Mouse (Mus musculus) forebrain, embryonic 12.5 days (tissue): ENCODE results near the gene Hspe1. TPM values are rescaled to one million over a fixed set of nuclear protein-coding genes. Genes with fewer than 3 reads are reported as not detected.

Experiments
- ATAC-seq: fragments of 200-750 bp; cut with Nextera tagmentation; 2 replicates; pipeline ENCODE4 v1.8.0; 2017; ENCODE audit warnings: moderate TSS enrichment; ENCODE audit not compliant: low FRiP score
- H3K27ac ChIP-seq: fragments of 300-500 bp; sonication (generic); 2 replicates; pipeline ENCODE4 v1.5.1; 2016; ENCODE audit warnings: mild to moderate bottlenecking
- H3K27me3 ChIP-seq: fragments of 300-500 bp; sonication (generic); 2 replicates; pipeline ENCODE4 v1.6.1; 2016; ENCODE audit warnings: mild to moderate bottlenecking
- H3K36me3 ChIP-seq: fragments of 300-500 bp; sonication (generic); replicated peaks from 2 replicates; pipeline ENCODE4 v1.6.1; 2016; ENCODE audit warnings: mild to moderate bottlenecking
- H3K4me1 ChIP-seq: fragments of 300-500 bp; sonication (generic); 2 replicates; pipeline ENCODE4 v1.6.1; 2016
- H3K4me2 ChIP-seq: fragments of 300-500 bp; sonication (generic); 2 replicates; pipeline ENCODE4 v1.6.1; 2016; ENCODE audit warnings: mild to moderate bottlenecking, moderate library complexity
- H3K4me3 ChIP-seq: fragments of 300-500 bp; sonication (generic); replicated peaks from 2 replicates; pipeline ENCODE4 v1.5.1; 2016; ENCODE audit warnings: mild to moderate bottlenecking
- H3K9ac ChIP-seq: fragments of 300-500 bp; sonication (generic); 2 replicates; pipeline ENCODE4 v1.6.1; 2016; ENCODE audit warnings: mild to moderate bottlenecking
- H3K9me3 ChIP-seq: fragments of 300-500 bp; sonication (generic); 2 replicates; pipeline ENCODE4 v1.6.1; 2016
- WGBS: fragments of 180-500 bp; shearing (Covaris S2); methylation state at CpG from one replicate; pipeline ENCODE4 v1.1.7; 2016; 5-methylcytosine and 5-hydroxymethylcytosine counted together
- polyA plus RNA-seq: library from polyadenylated mRNA; unstranded; fragments of >200 nt; fragmentation: Nextera tagmentation; extraction: Ambion mirVana; gene quantifications from 2 replicates; pipeline ENCODE4 v1.2.1, GENCODE M21; 2016

The Hspe1 gene
- polyA plus RNA-seq = 423 and 430 TPM in 2 replicates

DNA sequence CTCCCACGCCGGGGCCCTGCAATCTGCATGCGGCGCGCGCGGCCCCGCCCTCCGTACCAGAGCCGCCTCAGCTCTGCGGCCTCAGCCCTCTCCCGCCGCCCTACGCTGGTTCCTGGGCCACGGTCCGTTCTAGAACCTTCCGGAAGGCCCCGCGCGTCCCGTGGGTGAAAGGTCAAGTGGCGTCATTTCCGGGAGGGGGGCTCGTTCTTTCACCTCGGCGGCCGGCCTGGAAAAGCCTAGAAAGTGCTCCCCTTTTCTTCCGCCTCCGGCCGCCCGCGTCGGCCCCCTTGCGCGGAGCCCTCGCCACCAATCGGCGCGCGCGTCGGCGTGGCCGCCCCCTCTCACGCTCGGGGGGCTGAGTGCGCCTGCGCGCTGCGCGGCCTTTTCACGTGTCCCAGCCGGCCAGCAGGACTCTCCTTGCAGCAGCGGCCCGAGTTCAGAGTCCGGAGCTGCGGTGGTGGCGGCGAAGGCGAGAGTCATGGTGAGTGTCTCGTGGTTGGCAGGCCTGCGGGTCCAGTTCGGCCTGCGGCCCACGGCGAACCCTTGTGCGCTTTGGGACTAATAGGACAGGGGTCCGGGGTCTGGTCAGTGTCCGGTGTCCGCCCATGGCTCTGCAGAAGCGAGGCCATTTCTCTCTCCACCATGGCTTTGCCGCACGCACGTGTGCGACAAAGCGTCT lies at the start of gene Hspe1, which contains the start of gene Hspd1:
Gene Hspe1, plus strand, starts transcription at position 201 of the 679 bp plus-strand sequence.
Gene Hspd1, minus strand, starts transcription at position 312 of the 679 bp plus-strand sequence.
- H3K36me3 ChIP-seq = peaks cover 34% of the 10 kb centered on the region

DNA sequence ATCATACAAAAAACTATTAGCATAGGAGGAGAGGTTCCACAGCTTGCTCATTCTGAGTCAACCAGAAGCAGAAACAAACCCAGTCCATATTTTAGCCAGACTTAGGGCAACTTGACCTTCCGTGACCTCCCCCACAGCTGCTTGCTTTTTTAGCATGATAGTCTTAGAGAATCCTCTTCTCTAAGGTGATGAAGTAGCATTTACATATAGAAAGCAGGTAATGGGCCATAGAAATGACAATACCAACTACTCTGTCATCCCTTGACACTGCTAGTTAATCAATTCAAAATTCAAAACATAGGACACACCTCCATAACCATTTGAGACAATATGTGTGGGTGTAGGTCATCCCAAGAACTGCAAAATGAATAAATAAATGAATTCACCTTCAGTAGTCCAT lies 48.0 kb upstream of the Hspe1 start:
- 92% methylated on average over 1 of the region's 1 CpGs for WGBS
- no peak for ATAC-seq
- H3K27me3 ChIP-seq = no peaks in the 10 kb centered on the region
- peaks cover 5% of the 10 kb centered on the region; the same call in 1 of the 2 replicates for H3K9me3 ChIP-seq
- H3K36me3 ChIP-seq = no peaks in the 10 kb centered on the region
- no peak overlapping the region for H3K27ac ChIP-seq
- H3K4me2 ChIP-seq = no peak overlapping the region
- H3K4me1 ChIP-seq = no peaks in the 10 kb centered on the region
- no peak overlapping the region for H3K4me3 ChIP-seq
- no peak overlapping the region for H3K9ac ChIP-seq

More for the DNA sequence above, at the start of gene Hspe1, which contains the start of gene Hspd1:
- ATAC-seq = peak; percentile 95
- WGBS = under 1% methylated on average over 73 of the region's 76 CpGs
- H3K4me3 ChIP-seq = peak within 1 kb of the TSS; percentile 89
- no peaks in the 10 kb centered on the region for H3K27me3 ChIP-seq
- peaks cover 49% of the 10 kb centered on the region for H3K4me1 ChIP-seq
- H3K4me2 ChIP-seq = peak within 1 kb of the TSS; percentile 86
- no peaks in the 10 kb centered on the region for H3K9me3 ChIP-seq
- peak within 1 kb of the TSS; percentile 96 for H3K27ac ChIP-seq
- H3K9ac ChIP-seq = peak within 1 kb of the TSS; percentile 93

DNA sequence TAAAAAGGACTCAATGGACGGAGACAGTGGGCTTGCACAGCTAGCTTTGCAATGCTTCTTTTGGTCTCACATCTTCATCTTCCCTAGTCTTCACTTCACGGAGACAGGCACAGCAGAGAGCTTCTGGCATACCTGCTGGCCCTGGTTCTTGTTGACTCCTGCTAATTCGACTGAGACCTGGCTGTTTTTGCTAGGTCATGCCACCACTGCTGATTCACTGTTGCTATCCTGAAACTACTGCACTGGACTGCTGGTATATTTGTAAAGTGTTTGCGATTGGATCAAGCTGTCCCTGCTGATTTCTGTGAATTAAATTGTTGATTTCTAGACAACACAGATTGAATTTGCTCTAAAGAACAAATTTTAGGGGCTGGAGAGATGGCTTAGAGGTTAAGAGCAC lies 46.2 kb upstream of the Hspe1 start:
- H3K27ac ChIP-seq = no peak overlapping the region
- H3K4me3 ChIP-seq = no peak overlapping the region
- H3K4me1 ChIP-seq = no peaks in the 10 kb centered on the region
- no peak overlapping the region for H3K4me2 ChIP-seq
- WGBS = 90% methylated on average over 4 of the region's 4 CpGs
- peaks cover 5% of the 10 kb centered on the region; the same call in 1 of the 2 replicates for H3K9me3 ChIP-seq
- no peaks in the 10 kb centered on the region for H3K27me3 ChIP-seq
- H3K36me3 ChIP-seq = no peaks in the 10 kb centered on the region
- no peak overlapping the region for H3K9ac ChIP-seq
- ATAC-seq = no peak

DNA sequence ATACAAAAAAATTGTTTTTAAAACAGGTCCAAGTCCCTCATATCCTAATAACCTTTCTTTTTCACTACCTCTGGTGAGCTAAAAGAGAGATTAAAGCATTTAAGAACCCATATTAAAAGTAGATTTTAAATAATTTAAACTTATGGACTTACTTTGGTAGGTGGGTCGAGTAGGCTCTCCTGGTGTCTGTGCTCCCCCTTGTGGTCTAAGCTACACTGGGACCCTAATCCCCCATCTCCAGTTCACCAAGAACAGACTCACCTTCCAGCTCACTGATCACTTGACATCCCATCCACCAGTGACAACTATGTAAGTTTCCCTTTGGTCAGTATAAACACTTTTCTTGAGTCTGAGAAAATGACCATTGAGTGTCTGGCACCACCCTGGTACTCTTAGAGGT lies 45.7 kb upstream of the Hspe1 start:
- H3K36me3 ChIP-seq = no peaks in the 10 kb centered on the region

DNA sequence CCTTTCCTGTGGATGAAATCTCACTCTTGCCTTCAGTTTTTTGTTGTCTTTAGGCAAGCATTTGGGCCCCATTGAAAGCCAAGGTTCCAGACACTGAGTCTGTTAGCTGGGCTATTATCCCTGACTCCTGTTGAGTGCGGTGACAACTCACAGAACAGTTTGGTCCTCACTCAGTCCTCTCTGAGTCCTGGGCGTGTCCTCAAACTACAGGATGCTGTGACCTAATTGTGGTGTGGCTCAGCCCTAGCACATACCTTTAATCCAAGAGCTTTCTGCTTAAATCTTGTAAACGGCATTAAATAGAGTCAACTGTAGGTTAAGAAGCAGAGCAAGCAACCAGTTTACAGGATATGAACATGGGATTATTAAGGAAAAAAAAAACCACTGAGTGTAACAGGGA lies 44.8 kb upstream of the Hspe1 start:
- no peak for ATAC-seq
- Histone ChIP-seq H3K4me3 (no peak overlapping the region), H3K9ac (no peak overlapping the region), H3K27ac (no peak overlapping the region), H3K36me3 (no peaks in the 10 kb centered on the region), H3K4me2 (no peak overlapping the region), H3K9me3 (peaks cover 5% of the 10 kb centered on the region; the same call in 1 of the 2 replicates), H3K27me3 (no peaks in the 10 kb centered on the region), H3K4me1 (no peaks in the 10 kb centered on the region)
- WGBS = 88% methylated on average over 3 of the region's 3 CpGs

More for the DNA sequence above, 45.7 kb upstream of the Hspe1 start:
- H3K9ac ChIP-seq = no peak overlapping the region
- H3K4me2 ChIP-seq = no peak overlapping the region
- H3K4me1 ChIP-seq = no peaks in the 10 kb centered on the region
- 78% methylated on average over 1 of the region's 1 CpGs for WGBS
- no peaks in the 10 kb centered on the region for H3K27me3 ChIP-seq
- peaks cover 5% of the 10 kb centered on the region; the same call in 1 of the 2 replicates for H3K9me3 ChIP-seq
- no peak overlapping the region for H3K4me3 ChIP-seq
- no peak overlapping the region for H3K27ac ChIP-seq
- ATAC-seq = no peak

DNA sequence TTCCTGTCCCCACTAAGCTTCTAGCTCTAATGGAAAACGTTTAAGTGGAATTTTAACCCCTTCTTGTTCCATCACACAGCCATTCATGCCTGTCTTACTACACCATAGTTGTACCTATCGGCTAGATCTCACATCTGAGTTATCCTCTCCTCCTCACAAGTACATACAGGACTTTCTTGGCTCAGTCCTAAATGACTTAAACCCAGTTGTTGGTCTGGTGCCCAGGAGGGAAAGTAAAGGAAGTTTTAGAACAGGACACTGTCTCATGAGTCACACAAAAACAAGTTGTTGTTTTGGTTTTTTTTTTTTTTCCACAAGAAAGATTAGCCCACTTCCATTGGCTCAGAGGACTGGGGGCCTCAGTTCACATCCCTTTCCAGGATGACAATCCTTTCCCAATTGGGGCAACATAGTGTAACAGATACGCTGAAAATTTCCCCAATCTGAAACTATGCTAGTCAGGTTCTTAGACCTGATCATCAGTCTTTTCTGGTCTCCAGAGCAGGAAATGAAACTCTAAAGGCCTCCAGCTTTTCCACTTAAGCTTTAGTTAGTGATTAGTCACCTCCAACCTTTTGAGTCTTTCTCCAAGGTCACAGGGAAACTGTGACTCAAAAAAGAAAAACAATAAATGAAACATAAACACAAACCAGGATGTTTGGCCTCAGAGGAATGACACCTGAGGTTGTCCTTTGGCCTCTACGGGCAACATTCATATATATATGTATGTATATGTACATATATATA lies 38.9 kb upstream of the Hspe1 start:
- H3K4me2 ChIP-seq = no peak overlapping the region
- no peaks in the 10 kb centered on the region for H3K9me3 ChIP-seq
- no peak overlapping the region for H3K4me3 ChIP-seq
- no peak overlapping the region for H3K9ac ChIP-seq
- H3K27me3 ChIP-seq = peaks cover 5% of the 10 kb centered on the region; the same call in 1 of the 2 replicates
- no peak for ATAC-seq
- WGBS = 70% methylated on average over 4 of the region's 4 CpGs
- H3K27ac ChIP-seq = no peak overlapping the region
- no peaks in the 10 kb centered on the region for H3K36me3 ChIP-seq
- peaks cover 9% of the 10 kb centered on the region for H3K4me1 ChIP-seq

DNA sequence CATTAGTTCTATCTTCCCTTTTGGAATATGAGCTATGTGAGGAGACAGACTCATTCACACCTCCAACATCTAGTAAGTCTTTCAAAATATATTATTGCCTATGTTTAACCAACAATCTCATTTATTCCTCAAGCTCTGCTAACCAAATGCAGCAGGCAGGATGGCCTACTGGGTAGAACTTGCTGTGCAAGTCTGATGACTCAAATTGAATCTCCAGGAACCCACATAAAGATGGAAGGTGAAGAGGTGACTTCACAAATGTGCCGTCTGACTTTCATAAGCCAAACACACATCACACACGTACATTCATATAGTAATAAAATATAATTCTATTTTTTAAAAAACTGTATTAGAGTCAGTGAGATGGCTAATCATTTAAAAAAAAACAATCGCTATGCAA lies 36.3 kb upstream of the Hspe1 start:
- Histone ChIP-seq H3K4me2 (peak overlapping the region; percentile 82), H3K9ac (no peak overlapping the region)

DNA sequence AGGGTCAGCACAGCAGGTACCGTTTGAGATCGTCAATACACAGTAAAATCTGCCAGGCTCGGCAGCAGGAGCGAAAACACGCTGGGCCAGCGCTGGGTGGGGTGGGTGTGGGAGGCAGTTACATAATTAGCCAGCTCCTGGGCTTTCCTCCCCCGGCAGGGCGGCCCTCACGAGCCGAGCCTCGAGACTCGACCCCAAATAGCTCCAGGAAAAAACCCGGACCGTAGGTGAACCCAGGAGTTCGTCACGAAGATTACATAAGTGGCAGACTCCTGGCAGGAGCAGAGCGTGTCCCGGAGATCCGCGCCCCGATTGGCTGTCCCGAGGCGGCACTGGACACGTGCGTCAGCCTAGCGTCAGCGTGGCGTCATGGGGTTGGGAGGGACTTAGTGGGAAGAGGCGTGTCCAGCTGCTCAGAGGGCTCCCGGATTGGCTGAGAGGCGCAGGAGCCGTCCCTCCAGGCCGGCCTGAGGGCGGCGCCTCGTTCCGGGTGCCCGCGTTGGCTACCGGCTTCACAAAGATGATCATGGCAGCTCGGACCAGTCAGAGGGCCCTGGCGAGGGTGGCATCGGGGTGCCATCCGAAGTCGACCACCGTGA lies 35.5 kb upstream of the Hspe1 start, which contains the start of gene Coq10b:
Gene Coq10b, plus strand, starts transcription at position 416 of the 599 bp plus-strand sequence.
- peak; percentile 100 for ATAC-seq
- Histone ChIP-seq H3K4me1 (peaks cover 11% of the 10 kb centered on the region), H3K9ac (peak within 1 kb of the TSS; percentile 74), H3K27me3 (peaks cover 5% of the 10 kb centered on the region; the same call in 1 of the 2 replicates), H3K4me2 (peak within 1 kb of the TSS; percentile 82), H3K36me3 (peaks cover 6% of the 10 kb centered on the region; the same call in 1 of the 2 replicates), H3K9me3 (no peaks in the 10 kb centered on the region), H3K27ac (peak within 1 kb of the TSS; percentile 78), H3K4me3 (peak within 1 kb of the TSS; percentile 92)
- WGBS = under 1% methylated on average over 46 of the region's 46 CpGs

More for the DNA sequence above, 36.3 kb upstream of the Hspe1 start:
- H3K4me3 ChIP-seq = no peak overlapping the region
- peaks cover 11% of the 10 kb centered on the region for H3K4me1 ChIP-seq
- H3K36me3 ChIP-seq = peaks cover 4% of the 10 kb centered on the region; the same call in 1 of the 2 replicates
- WGBS = 81% methylated on average over 3 of the region's 3 CpGs
- no peak for ATAC-seq
- no peak overlapping the region for H3K27ac ChIP-seq
- peaks cover 5% of the 10 kb centered on the region; the same call in 1 of the 2 replicates for H3K27me3 ChIP-seq
- no peaks in the 10 kb centered on the region for H3K9me3 ChIP-seq

DNA sequence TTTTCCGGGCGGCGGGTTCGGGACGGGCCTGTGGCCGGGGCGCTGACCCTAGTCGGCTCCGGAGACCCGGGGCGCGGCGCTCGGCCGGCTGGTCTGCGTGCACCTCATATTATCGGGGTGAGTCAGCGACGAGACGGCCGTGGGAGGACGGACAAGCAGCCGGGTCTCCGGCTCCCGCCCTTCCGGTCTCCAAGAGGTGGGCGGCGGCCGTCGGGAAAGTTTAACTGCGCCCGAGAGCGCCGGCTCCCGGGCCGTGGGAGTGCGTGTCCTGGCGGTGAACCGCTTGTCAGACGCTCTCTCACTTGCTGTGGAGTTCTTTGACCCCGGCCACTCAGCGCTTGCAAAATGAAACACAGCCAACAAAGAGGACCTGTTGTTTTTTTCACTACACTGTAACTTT lies 34.9 kb upstream of the Hspe1 start:
- H3K36me3 ChIP-seq = peaks cover 6% of the 10 kb centered on the region; the same call in 1 of the 2 replicates
- H3K4me2 ChIP-seq = peak overlapping the region; percentile 70
- peaks cover 5% of the 10 kb centered on the region; the same call in 1 of the 2 replicates for H3K27me3 ChIP-seq
- H3K4me1 ChIP-seq = peaks cover 11% of the 10 kb centered on the region
- peak overlapping the region; percentile 78; the same call in 1 of the 2 replicates for H3K27ac ChIP-seq
- H3K9ac ChIP-seq = peak overlapping the region; percentile 74
- no peak for ATAC-seq
- WGBS = 0% methylated on average over 41 of the region's 42 CpGs
- no peaks in the 10 kb centered on the region for H3K9me3 ChIP-seq
- H3K4me3 ChIP-seq = peak overlapping the region; percentile 92

DNA sequence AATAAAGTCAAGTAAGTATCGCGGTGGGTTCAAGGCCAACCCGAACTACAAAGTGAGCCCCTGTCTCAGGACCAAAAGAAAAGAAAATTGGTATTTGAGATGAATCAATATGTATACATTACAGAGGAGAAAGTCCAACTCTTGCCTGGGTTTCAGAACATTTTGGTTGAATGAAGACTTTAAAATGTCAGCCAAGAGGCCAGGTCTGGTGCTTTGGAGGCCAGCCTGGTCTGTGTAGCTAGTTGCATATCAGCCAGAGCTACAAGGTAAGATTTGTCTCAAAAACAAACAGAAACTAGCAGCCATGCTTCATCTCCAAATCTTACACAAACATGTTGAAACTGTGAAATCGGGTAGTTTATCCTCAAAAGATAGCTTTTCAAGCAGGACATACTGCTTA lies 34.3 kb upstream of the Hspe1 start:
- Histone ChIP-seq H3K4me1 (peaks cover 11% of the 10 kb centered on the region), H3K4me3 (peak overlapping the region; percentile 92), H3K36me3 (peaks cover 6% of the 10 kb centered on the region; the same call in 1 of the 2 replicates), H3K9me3 (no peaks in the 10 kb centered on the region), H3K27me3 (peaks cover 5% of the 10 kb centered on the region; the same call in 1 of the 2 replicates), H3K4me2 (peak overlapping the region; percentile 70), H3K27ac (no peak overlapping the region), H3K9ac (no peak overlapping the region; the same call in 1 of the 2 replicates)
- WGBS = 80% methylated on average over 4 of the region's 4 CpGs
- no peak for ATAC-seq

DNA sequence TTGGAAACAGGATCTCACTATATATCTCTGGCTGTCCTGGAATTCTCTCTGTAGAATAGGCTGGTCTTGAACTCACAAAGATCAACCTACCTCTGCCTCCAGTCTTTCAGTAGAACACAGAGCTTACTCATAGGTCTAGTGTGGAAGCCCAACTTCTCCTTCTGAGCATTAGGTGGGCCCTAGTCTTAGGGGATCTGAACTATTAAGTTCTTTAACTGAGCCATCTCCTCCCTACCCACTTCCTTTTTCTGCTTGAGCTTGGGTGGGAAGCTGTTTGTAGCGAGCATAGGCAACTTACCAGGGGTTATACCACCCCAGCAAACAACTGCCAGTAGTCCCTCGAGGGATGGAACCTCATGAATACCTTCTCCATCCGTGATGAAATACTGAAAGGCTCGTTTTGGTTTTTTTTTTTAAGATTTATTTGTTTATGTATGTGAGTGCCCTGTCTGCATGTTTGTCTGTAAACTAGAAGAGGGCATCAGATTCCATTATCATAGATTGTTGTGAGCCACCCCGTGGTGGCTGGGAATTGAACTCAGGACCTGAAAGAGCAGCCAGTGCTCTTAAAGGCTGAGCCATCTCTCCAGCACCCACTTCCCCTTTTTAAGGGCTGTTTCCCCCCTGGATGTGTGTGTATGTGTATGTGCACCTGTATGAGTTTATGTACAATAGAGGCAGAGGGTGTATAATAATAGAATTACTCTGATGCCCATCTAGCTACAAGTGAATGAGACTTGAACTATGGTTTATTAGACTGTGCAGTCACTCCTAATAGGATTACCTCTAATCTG lies 32.4 kb upstream of the Hspe1 start:
- peaks cover 6% of the 10 kb centered on the region; the same call in 1 of the 2 replicates for H3K36me3 ChIP-seq
- ATAC-seq = no peak

More for the DNA sequence above, 32.4 kb upstream of the Hspe1 start:
- Histone ChIP-seq H3K4me1 (peaks cover 14% of the 10 kb centered on the region), H3K27me3 (no peaks in the 10 kb centered on the region), H3K9ac (no peak overlapping the region), H3K4me3 (no peak overlapping the region), H3K27ac (no peak overlapping the region), H3K9me3 (no peaks in the 10 kb centered on the region), H3K4me2 (no peak overlapping the region)
- 85% methylated on average over 5 of the region's 5 CpGs for WGBS
